1 mouse cellular context compared by ENCODE assay signal in the genomic region with DNA sequence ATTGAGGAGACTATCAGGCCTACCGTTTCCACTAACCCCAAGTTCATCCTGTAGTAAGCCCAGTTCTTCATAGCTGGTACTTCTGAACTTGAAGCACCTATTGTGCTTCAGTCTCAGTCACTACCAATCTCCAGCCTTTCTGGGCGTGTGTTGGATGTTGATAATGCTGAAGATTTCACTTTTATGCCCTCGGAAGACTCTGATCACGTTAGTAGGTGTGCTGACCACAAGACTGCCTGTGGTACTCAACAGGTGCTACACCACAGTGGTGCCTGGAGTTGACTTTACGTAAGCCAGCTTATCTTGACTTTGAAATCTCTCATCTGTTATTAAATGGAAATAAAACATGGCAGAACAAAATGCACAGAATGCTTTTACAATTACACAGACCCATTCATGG.
TF ChIP-seq lines count a peak whose summit lies in the region.

No protein-coding gene starts in this region.

TF ChIP-seq in CH12.LX, 34 proteins besides CTCF, POLR2A, EP300 and RAD21:
- TF ChIP-seq ETS1 (conservative IDR thresholded peaks at IDR 0.05; ENCODE audit: low read depth, low read length), result peak; percentile 42; the same call in 1 of the 2 replicates
- peak; percentile 27; the same call in 1 of the 2 replicates for TF ChIP-seq TCF12 (IDR thresholded peaks at IDR 0.05; ENCODE audit: low read depth, low read length)
- TF ChIP-seq BHLHE40 (IDR thresholded peaks at IDR 0.05; ENCODE audit: low read depth, low read length), result peak; percentile 82
- no peak for TF ChIP-seq TBP (conservative IDR thresholded peaks at IDR 0.05; ENCODE audit: low read depth, low read length)
- 0 out of 2 replicates have a peak, but pooled peaks have one; percentile 61 for TF ChIP-seq CHD1 (IDR thresholded peaks at IDR 0.05; ENCODE audit: low read depth, low read length)
